ENCODE assay signal across 14 mouse cellular contexts in genomic region chr17:55446698-55447097, GRCm38 (mm10). TPM values are rescaled to one million over a fixed set of nuclear protein-coding genes. Genes with fewer than 3 reads are reported as not detected.
DNase-seq lines count a peak whose midpoint lies in the region; ATAC-seq and TF ChIP-seq lines count a peak whose summit lies in the region.
"Had no signal": no experiment of that assay in that cellular context is flagged by ENCODE, and none has a peak within 500 bp of the region (broad histone marks: within the 10 kb centered on the region; RNA-seq: fewer than 3 reads in every experiment).

No protein-coding gene starts in this region.

- intact Hi-C loops in gastrocnemius, adult 2 months (cut with DNase I): no loop called here

- 0 out of 2 replicates have a peak overlapping the region, but pooled peaks have one; percentile 93 for H3K4me2 ChIP-seq in kidney, embryonic 16.5 days (replicated peaks; ENCODE audit: low read depth, low read length)
- H3K4me2 ChIP-seq in forebrain, embryonic 13.5 days: peak overlapping the region; percentile 76
- H3K4me2 ChIP-seq in limb, embryonic 11.5 days (ENCODE audit: low read depth, severe bottlenecking): peak overlapping the region; percentile 89
- H3K4me2 ChIP-seq in neural tube, embryonic 13.5 days: peak overlapping the region; percentile 75

- peaks cover 40% of the 10 kb centered on the region for H3K27me3 ChIP-seq in kidney, embryonic 16.5 days (ENCODE audit: insufficient read depth, low read length)
- no peaks in the 10 kb centered on the region for H3K27me3 ChIP-seq in forebrain, embryonic 13.5 days
- peaks cover 2% of the 10 kb centered on the region; the same call in 1 of the 2 replicates for H3K27me3 ChIP-seq in limb, embryonic 11.5 days (ENCODE audit: control insufficient read depth, insufficient read depth, low read length)
- H3K27me3 ChIP-seq in neural tube, embryonic 13.5 days: no peaks in the 10 kb centered on the region

- no peak for ATAC-seq in kidney, embryonic 16.5 days (ENCODE audit: low FRiP score, low TSS enrichment)
- ATAC-seq in forebrain, embryonic 13.5 days: no peak
- no peak for ATAC-seq in limb, embryonic 11.5 days (ENCODE audit: insufficient number of reproducible peaks, low FRiP score, low TSS enrichment, low read depth)
- no peak for ATAC-seq in neural tube, embryonic 13.5 days (ENCODE audit: low read depth)
- ATAC-seq: Patski had no signal

- H3K9me3 ChIP-seq in kidney, embryonic 16.5 days (ENCODE audit: low read length): no peaks in the 10 kb centered on the region
- H3K9me3 ChIP-seq in forebrain, embryonic 13.5 days (replicated peaks): no peaks in the 10 kb centered on the region
- H3K9me3 ChIP-seq in limb, embryonic 11.5 days (ENCODE audit: control insufficient read depth, low read length): no peaks in the 10 kb centered on the region
- H3K9me3 ChIP-seq in neural tube, embryonic 13.5 days: no peaks in the 10 kb centered on the region
- H3K9me3 ChIP-seq: stomach, embryonic 15.5 days had no signal

- H3K9ac ChIP-seq in kidney, embryonic 16.5 days (replicated peaks; ENCODE audit: low read length): no peak overlapping the region
- H3K9ac ChIP-seq in forebrain, embryonic 13.5 days: peak overlapping the region; percentile 89
- no peak overlapping the region for H3K9ac ChIP-seq in limb, embryonic 11.5 days (ENCODE audit: low read length)
- peak overlapping the region; percentile 96 for H3K9ac ChIP-seq in neural tube, embryonic 13.5 days

- no peaks in the 10 kb centered on the region for H3K4me1 ChIP-seq in kidney, embryonic 16.5 days (ENCODE audit: insufficient read depth, low read length)
- peaks cover 21% of the 10 kb centered on the region for H3K4me1 ChIP-seq in forebrain, embryonic 13.5 days
- H3K4me1 ChIP-seq in limb, embryonic 11.5 days (ENCODE audit: control insufficient read depth, insufficient read depth, low read length): no peaks in the 10 kb centered on the region
- peaks cover 25% of the 10 kb centered on the region for H3K4me1 ChIP-seq in neural tube, embryonic 13.5 days (replicated peaks)

- H3K4me3 ChIP-seq in kidney, embryonic 16.5 days (ENCODE audit: low read length): no peak overlapping the region
- peak overlapping the region; percentile 69 for H3K4me3 ChIP-seq in forebrain, embryonic 13.5 days
- H3K4me3 ChIP-seq in limb, embryonic 11.5 days (ENCODE audit: low read depth, low read length): no peak overlapping the region
- peak overlapping the region; percentile 71 for H3K4me3 ChIP-seq in neural tube, embryonic 13.5 days
- no peak overlapping the region for H3K4me3 ChIP-seq in gastrocnemius, adult 2 months

- H3K36me3 ChIP-seq in kidney, embryonic 16.5 days (ENCODE audit: insufficient read depth, low read length): no peaks in the 10 kb centered on the region
- H3K36me3 ChIP-seq in forebrain, embryonic 13.5 days (ENCODE audit: poor library complexity, severe bottlenecking): no peaks in the 10 kb centered on the region
- no peaks in the 10 kb centered on the region for H3K36me3 ChIP-seq in limb, embryonic 11.5 days (ENCODE audit: control insufficient read depth, insufficient read depth, low read length)
- H3K36me3 ChIP-seq in neural tube, embryonic 13.5 days: no peaks in the 10 kb centered on the region
- H3K36me3 ChIP-seq: stomach, embryonic 15.5 days had no signal

- DNase-seq in kidney, adult 11 months: no peak
- no peak for DNase-seq in limb, embryonic 11.5 days (ENCODE audit: low spot score)
- DNase-seq in adrenal gland, postnatal 14 days: no peak
- no peak for DNase-seq in gastrocnemius, adult 2 months
- no peak for DNase-seq in thymus, postnatal 14 days
- DNase-seq: adrenal gland, postnatal 25 days; cerebellum, adult 9-11 months; kidney, adult 8-10 months; lung, adult 2 months had no signal

- H3K27ac ChIP-seq in kidney, embryonic 16.5 days (ENCODE audit: low read length): no peak overlapping the region
- no peak overlapping the region for H3K27ac ChIP-seq in forebrain, embryonic 13.5 days
- no peak overlapping the region for H3K27ac ChIP-seq in limb, embryonic 11.5 days (replicated peaks; ENCODE audit: low read depth, low read length)
- peak overlapping the region; percentile 97; the same call in 1 of the 2 replicates for H3K27ac ChIP-seq in neural tube, embryonic 13.5 days (replicated peaks)
- H3K27ac ChIP-seq in gastrocnemius, adult 2 months: no peak overlapping the region
- H3K27ac ChIP-seq: stomach, embryonic 15.5 days had no signal

- WGBS in kidney, embryonic 16.5 days: 31% methylated on average over 4 of the region's 4 CpGs
- WGBS in forebrain, embryonic 13.5 days: 6% methylated on average over 4 of the region's 4 CpGs
- 39% methylated on average over 4 of the region's 4 CpGs for WGBS in limb, embryonic 11.5 days
- WGBS in neural tube, embryonic 13.5 days: 14% methylated on average over 4 of the region's 4 CpGs

- TF ChIP-seq CTCF in gastrocnemius, adult 2 months (IDR thresholded peaks at IDR 0.05): no peak

RNA-seq across cellular contexts. Expression of gene St6gal2, which starts 1.5 kb away (rescaled TPM):
- 0.60 and 0.69 TPM in 2 replicates for polyA plus RNA-seq in kidney, embryonic 16.5 days (2015; fragmentation: Nextera tagmentation; extraction: Ambion mirVana)
- 10.0 and 11.8 TPM in 2 replicates for polyA plus RNA-seq in forebrain, embryonic 13.5 days (2015; fragmentation: Nextera tagmentation; extraction: Ambion mirVana)
- polyA plus RNA-seq in limb, embryonic 11.5 days (2014; fragmentation: Nextera tagmentation; extraction: Ambion mirVana): 10.0 and 10.8 TPM in 2 replicates
- polyA plus RNA-seq in neural tube, embryonic 13.5 days (2015; fragmentation: Nextera tagmentation; extraction: Ambion mirVana): 17.0 and 20.7 TPM in 2 replicates
- 0.30 and 0.64 TPM in 2 replicates for total RNA-seq in adrenal gland, postnatal 14 days (2021)
- total RNA-seq in gastrocnemius, adult 2 months (2021): not detected
- polyA plus RNA-seq: Patski had no signal

Comparison
In these comparisons a context has a peak if more than half of its experiments do, and no peak if none do; other contexts are left out.
1. H3K4me3 ChIP-seq: peak in forebrain, embryonic 13.5 days (single experiment) and neural tube, embryonic 13.5 days (single experiment); none in kidney, embryonic 16.5 days (single experiment), limb, embryonic 11.5 days (single experiment) and gastrocnemius, adult 2 months (single experiment).
2. H3K9ac ChIP-seq: peak in forebrain, embryonic 13.5 days (single experiment) and neural tube, embryonic 13.5 days (single experiment); none in kidney, embryonic 16.5 days (single experiment) and limb, embryonic 11.5 days (single experiment).
3. Peak in every context shown above with its lines, with median percentiles within 50 percentile points of each other: H3K4me2 ChIP-seq.